Mouse (Mus musculus) testis, postnatal 14 days (tissue): ENCODE data around the gene Msto1.
A peak's percentile ranks its signal among the peaks of the same experiment; 100 is the strongest.
"Not testable (repeated sequence)": the region's sequence is repeated elsewhere in the genome, so short reads cannot be mapped to it uniquely, and the experiment has no call there.

Source experiments
- DNase-seq: peaks from one replicate; pipeline ENCODE4 v3.0.0; 2021; ENCODE audit warnings: low spot score

Msto1 gene

GRCm38 (mm10) chr3:88905209-88905608 is 8.6 kb downstream of the Msto1 start:
- no peak for DNase-seq

- no peak for DNase-seq
These were observed 9.0 kb downstream of the Msto1 start for GRCm38 (mm10) chr3:88904803-88905202.

- DNase-seq: not testable (repeated sequence)
These were observed 20.8 kb downstream of the Msto1 start for GRCm38 (mm10) chr3:88893011-88893410.

DNA sequence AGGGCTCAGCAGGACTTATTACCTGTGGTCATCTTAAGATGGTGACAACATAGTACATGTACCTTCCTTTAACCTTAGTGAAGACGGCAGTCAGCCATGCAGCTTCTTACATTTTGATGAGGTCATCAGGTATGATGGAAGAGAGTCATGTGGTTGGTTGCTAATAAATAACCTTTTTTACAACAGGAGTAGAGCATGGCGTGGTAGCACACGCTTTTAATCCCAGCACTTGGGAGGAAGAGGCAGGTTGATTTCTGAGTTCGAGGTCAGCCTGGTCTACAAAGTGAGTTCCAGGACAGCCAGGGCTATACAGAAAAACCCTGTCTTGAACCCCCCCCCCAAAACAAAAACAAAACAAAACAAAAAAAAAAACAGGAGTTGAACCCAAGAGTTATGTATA is 31.3 kb downstream of the Msto1 start:
- peak; percentile 1 for DNase-seq

DNA sequence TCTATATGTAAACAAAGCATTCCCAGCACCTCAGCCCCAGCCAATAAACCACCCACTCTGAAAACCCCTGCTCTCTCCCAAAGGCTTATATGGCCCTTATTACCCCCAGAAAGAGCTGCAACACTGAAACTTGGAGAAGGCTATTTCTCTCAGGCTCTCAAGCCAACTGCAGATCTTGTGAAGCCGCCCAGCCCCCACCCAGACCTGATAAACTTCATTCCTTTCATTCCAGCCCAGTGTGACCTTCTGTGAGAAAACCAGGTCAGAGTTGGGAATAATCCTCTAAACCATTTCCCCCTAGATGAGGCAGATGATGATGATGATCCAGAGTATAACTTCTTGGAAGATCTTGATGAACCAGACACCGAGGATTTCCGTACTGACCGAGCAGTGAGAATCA is 45.4 kb downstream of the Msto1 start:
- not testable (repeated sequence) for DNase-seq

GRCm38 (mm10) chr3:88867177-88867576 is 46.6 kb downstream of the Msto1 start:
- not testable (repeated sequence) for DNase-seq

- not testable (repeated sequence) for DNase-seq
These were observed 47.1 kb downstream of the Msto1 start for GRCm38 (mm10) chr3:88866735-88867134.

DNA sequence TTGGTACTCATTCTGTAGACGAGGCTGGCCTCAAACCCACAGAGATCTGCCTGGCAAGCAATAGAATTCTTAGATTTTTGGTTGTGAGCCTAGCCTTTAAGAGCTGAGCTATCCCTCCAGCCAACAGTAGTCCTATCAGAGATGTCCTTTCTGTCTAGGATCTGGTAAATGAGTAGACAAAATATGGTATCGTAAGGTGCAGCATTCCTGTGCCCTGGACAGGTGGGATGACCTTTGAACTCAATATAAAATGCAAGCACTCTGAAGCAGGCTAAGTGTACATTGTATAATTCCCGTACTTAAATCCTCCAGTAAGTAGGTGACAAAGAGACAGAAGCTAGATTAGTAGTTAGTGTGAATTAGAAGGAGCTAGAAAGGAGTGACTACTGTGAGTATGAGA is 51.7 kb downstream of the Msto1 start:
- no peak for DNase-seq

DNA sequence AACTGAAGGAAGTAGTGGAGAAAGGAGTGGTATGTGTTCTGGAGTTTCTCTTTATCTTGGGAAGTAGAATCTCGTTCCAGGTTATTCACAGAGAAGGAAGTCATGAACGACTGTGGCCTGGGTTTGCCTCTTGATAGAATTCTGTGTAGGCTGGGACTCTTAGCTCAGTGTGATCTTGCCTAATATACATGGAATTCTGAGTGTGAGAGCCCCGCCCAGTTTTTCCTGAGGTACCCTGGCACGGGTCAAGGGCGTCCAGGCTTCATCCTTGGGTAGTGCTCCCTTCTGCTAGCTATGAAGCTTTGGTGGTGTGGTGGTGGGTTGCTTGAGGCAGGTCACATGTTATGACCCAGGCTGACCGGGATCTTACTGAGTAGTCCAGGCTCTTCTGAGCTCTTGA is 58.0 kb downstream of the Msto1 start:
- no peak for DNase-seq
